Mouse (Mus musculus) midbrain, embryonic 11.5 days (tissue): ENCODE data around the gene Olfr691. TPM values are rescaled to one million over a fixed set of nuclear protein-coding genes. Genes with fewer than 3 reads are reported as not detected.
A peak's percentile ranks its signal among the peaks of the same experiment; 100 is the strongest.
"Not testable (repeated sequence)": the region's sequence is repeated elsewhere in the genome, so short reads cannot be mapped to it uniquely, and the experiment has no call there.

Source experiments
- ATAC-seq: fragments of 200-750 bp; cut with Nextera tagmentation; 2 replicates; pipeline ENCODE4 v1.8.0; 2017; ENCODE audit warnings: moderate TSS enrichment, moderate library complexity; ENCODE audit not compliant: low FRiP score
- DNase-seq: peaks from one replicate; pipeline ENCODE4 v3.0.0; 2015; ENCODE audit warnings: low spot score; ENCODE audit errors: missing footprints
- H3K27ac ChIP-seq: fragments of 300-500 bp; sonication (generic); 2 replicates; pipeline ENCODE4 v1.5.1; 2014; ENCODE audit warnings: low read depth, low read length
- H3K27me3 ChIP-seq: fragments of 300-500 bp; sonication (generic); 2 replicates; pipeline ENCODE4 v1.6.1; 2014; ENCODE audit warnings: mild to moderate bottlenecking, low read length, moderate library complexity, mixed read lengths; ENCODE audit not compliant: control insufficient read depth, insufficient read depth
- H3K36me3 ChIP-seq: fragments of 300-500 bp; sonication (generic); 2 replicates; pipeline ENCODE4 v1.6.1; 2014; ENCODE audit warnings: mild to moderate bottlenecking, low read length, moderate library complexity, mixed read lengths; ENCODE audit not compliant: control insufficient read depth, insufficient read depth
- H3K4me1 ChIP-seq: fragments of 300-500 bp; sonication (generic); 2 replicates; pipeline ENCODE4 v1.6.1; 2014; ENCODE audit warnings: low read length; ENCODE audit not compliant: control insufficient read depth, insufficient read depth
- H3K4me2 ChIP-seq: fragments of 300-500 bp; sonication (generic); 2 replicates; pipeline ENCODE4 v1.6.1; 2014; ENCODE audit warnings: mild to moderate bottlenecking, moderate library complexity
- H3K4me3 ChIP-seq: fragments of 300-500 bp; sonication (generic); 2 replicates; pipeline ENCODE4 v1.5.1; 2014; ENCODE audit warnings: low read depth, low read length
- H3K9ac ChIP-seq: fragments of 300-500 bp; sonication (generic); 2 replicates; pipeline ENCODE4 v1.6.1; 2014; ENCODE audit warnings: low read length
- H3K9me3 ChIP-seq: fragments of 300-500 bp; sonication (generic); 2 replicates; pipeline ENCODE4 v1.6.1; 2016; ENCODE audit warnings: low read length; ENCODE audit not compliant: control insufficient read depth
- WGBS: fragments of 180-500 bp; shearing (Covaris S2); extraction: QIAGEN DNeasy Blood & Tissue Kit; methylation state at CpG from one replicate; pipeline ENCODE4 v1.1.7; 2014; 5-methylcytosine and 5-hydroxymethylcytosine counted together
- polyA plus RNA-seq: library from polyadenylated mRNA; unstranded; fragments of >200 nt; fragmentation: Nextera tagmentation; extraction: Ambion mirVana; gene quantifications from 2 replicates; pipeline ENCODE4 v1.2.1, GENCODE M21; 2014

Olfr691 gene
- polyA plus RNA-seq, 1 experiment from 2014 or later: 0.07 TPM

GRCm38 (mm10) chr7:105367930-105368329 lies 25.9 kb upstream of the Olfr691 start, which contains the start of gene Olfr692:
Gene Olfr692 (plus strand): TSS chr7:105368230.
- ATAC-seq (no peak), DNase-seq (no peak)
- Histone ChIP-seq H3K27me3 (no peaks in the 10 kb centered on the region), H3K9ac (no peak within 1 kb of the TSS), H3K4me2 (no peak within 1 kb of the TSS), H3K27ac (no peak within 1 kb of the TSS), H3K9me3 (no peaks in the 10 kb centered on the region), H3K36me3 (no peaks in the 10 kb centered on the region; the same call in 1 of the 2 replicates), H3K4me1 (no peaks in the 10 kb centered on the region), H3K4me3 (no peak within 1 kb of the TSS)
- WGBS: 97% methylated on average over 1 of the region's 1 CpGs

DNA sequence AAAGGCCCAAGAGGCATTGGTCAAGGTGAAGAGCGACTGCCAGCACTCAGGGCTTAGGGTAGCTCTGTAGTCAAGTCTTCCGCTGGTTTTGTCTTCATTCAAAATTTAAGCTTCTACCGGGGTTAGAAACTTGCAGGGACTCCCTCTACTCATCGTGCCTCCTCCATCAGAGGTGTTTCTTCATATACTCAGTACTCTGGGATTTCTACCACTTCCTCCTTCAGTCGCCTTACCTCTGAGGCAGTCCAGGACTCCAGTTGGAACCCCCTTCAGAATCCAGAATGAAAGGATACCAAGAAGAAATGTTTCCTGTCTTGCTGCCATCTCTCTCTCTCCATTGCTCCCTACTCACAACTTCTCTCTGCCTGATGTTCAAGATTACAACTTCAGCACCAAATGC lies 25.2 kb upstream of the Olfr691 start:
- Histone ChIP-seq H3K27ac (no peak overlapping the region), H3K36me3 (no peaks in the 10 kb centered on the region; the same call in 1 of the 2 replicates), H3K27me3 (no peaks in the 10 kb centered on the region), H3K4me1 (no peaks in the 10 kb centered on the region), H3K4me2 (no peak overlapping the region), H3K4me3 (no peak overlapping the region), H3K9ac (no peak overlapping the region), H3K9me3 (no peaks in the 10 kb centered on the region)
- DNase-seq: peak; percentile 33
- WGBS: 93% methylated on average over 5 of the region's 5 CpGs
- no peak for ATAC-seq

DNA sequence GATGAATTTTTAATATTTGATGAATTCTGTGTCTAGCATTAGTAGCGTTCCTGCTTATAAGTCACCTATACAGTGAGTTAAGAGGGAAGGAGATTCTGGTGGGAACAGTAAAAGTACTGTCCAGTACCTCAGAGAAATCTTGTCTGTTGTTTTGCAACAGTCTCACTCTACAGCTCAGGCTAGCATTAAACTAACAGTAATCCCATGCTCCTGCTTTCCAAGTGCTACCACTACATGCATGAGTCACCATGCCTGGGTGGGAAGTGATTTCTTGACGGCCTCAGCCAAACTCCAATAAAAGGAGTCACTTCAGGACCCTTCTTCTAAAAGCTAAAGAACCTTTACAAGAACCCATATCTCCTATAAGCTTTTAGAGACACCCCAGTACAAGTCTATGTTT lies 19.6 kb upstream of the Olfr691 start:
- H3K4me1 ChIP-seq: no peaks in the 10 kb centered on the region
- no peaks in the 10 kb centered on the region for H3K9me3 ChIP-seq
- DNase-seq (no peak), ATAC-seq (no peak)
- no peak overlapping the region for H3K9ac ChIP-seq
- no peaks in the 10 kb centered on the region for H3K36me3 ChIP-seq
- H3K27ac ChIP-seq: no peak overlapping the region
- no peak overlapping the region for H3K4me3 ChIP-seq
- WGBS: 88% methylated on average over 2 of the region's 2 CpGs
- H3K4me2 ChIP-seq: no peak overlapping the region
- no peaks in the 10 kb centered on the region for H3K27me3 ChIP-seq

GRCm38 (mm10) chr7:105356487-105356886 lies 14.4 kb upstream of the Olfr691 start:
- WGBS: 91% methylated on average over 1 of the region's 2 CpGs
- ATAC-seq: peak; percentile 93
- not testable (repeated sequence) for H3K9me3 ChIP-seq, H3K27me3 ChIP-seq, DNase-seq, H3K27ac ChIP-seq, H3K36me3 ChIP-seq, H3K9ac ChIP-seq, H3K4me3 ChIP-seq, H3K4me1 ChIP-seq, H3K4me2 ChIP-seq

DNA sequence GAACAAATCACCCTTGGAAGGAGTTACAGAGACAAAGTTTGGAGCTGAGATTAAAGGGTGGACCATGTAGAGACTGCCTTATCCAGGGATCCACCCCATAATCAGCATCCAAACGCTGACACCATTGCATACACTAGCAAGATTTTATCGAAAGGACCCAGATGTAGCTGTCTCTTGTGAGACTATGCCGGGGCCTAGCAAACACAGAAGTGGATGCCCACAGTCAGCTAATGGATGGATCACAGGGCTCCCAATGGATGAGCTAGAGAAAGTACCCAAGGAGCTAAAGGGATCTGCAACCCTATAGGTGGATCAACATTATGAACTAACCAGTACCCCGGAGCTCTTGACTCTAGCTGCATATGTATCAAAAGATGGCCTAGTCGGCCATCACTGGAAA lies 14.0 kb upstream of the Olfr691 start:
- H3K4me2 ChIP-seq, H3K36me3 ChIP-seq, H3K9ac ChIP-seq, DNase-seq, H3K9me3 ChIP-seq, H3K27me3 ChIP-seq, H3K4me1 ChIP-seq, H3K4me3 ChIP-seq, H3K27ac ChIP-seq: not testable (repeated sequence)
- peak; percentile 70 for ATAC-seq
- no CpG with 5 or more reads among the region's 5 CpGs for WGBS

GRCm38 (mm10) chr7:105342752-105343151 lies 682 bp upstream of the Olfr691 start:
- Histone ChIP-seq H3K27me3 (no peaks in the 10 kb centered on the region), H3K36me3 (no peaks in the 10 kb centered on the region), H3K27ac (no peak overlapping the region), H3K4me1 (no peaks in the 10 kb centered on the region), H3K4me3 (no peak overlapping the region), H3K9me3 (no peaks in the 10 kb centered on the region), H3K9ac (no peak overlapping the region), H3K4me2 (no peak overlapping the region)
- no peak for DNase-seq
- WGBS: 88% methylated on average over 2 of the region's 2 CpGs
- ATAC-seq: no peak

DNA sequence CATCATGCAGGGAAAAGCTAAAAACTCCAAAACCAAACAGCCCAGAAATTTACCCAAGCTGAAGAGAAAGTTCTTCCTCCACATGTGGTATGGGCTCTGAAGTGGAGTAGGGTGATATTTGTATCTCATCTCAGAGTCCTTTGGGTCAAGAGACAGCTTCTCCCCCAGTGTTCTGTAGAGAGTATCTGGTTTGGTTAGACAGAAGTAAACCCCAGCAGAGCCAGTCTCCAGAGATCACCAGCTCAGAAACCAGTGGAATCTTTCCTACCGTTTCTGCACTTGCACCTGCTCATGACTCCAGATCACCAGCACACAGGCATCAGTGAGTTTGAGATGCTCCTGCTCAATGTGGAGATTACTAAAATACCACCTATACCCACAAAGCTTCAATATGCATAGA lies 8.1 kb downstream of the Olfr691 start, which contains the start of gene Olfr690:
Olfr690 (minus strand) TSS at position 101 of the 400 bp plus-strand sequence.
- no peaks in the 10 kb centered on the region for H3K36me3 ChIP-seq
- DNase-seq (no peak), ATAC-seq (no peak)
- no peak within 1 kb of the TSS for H3K27ac ChIP-seq
- H3K9me3 ChIP-seq: no peaks in the 10 kb centered on the region; the same call in 1 of the 2 replicates
- H3K9ac ChIP-seq: no peak within 1 kb of the TSS
- 85% methylated on average over 1 of the region's 1 CpGs for WGBS
- no peak within 1 kb of the TSS for H3K4me2 ChIP-seq
- no peaks in the 10 kb centered on the region for H3K27me3 ChIP-seq
- H3K4me3 ChIP-seq: no peak within 1 kb of the TSS
- H3K4me1 ChIP-seq: no peaks in the 10 kb centered on the region

DNA sequence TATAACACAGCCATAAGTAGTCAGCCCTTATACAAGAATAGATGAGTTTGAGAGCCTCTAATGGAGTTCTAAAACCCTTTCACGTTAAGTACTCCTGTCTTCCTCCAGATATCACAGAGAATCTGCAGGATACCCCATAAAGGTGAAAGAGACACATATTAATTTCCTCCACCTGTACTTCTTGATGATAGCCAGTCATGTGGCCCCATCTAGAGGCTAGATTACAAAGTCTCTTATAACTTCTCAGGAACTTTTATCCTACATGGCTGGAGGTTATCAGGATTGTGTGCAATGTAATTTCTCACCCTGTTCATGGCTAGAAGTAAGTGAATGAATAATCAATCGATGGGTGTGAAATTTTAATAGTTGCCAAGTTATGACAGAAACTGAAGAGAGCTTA lies 16.8 kb downstream of the Olfr691 start:
- no peak overlapping the region for H3K4me3 ChIP-seq
- no peak overlapping the region for H3K4me2 ChIP-seq
- no peaks in the 10 kb centered on the region for H3K4me1 ChIP-seq
- no peak overlapping the region for H3K27ac ChIP-seq
- H3K36me3 ChIP-seq: no peaks in the 10 kb centered on the region
- no peaks in the 10 kb centered on the region for H3K27me3 ChIP-seq
- no peak for ATAC-seq
- DNase-seq: no peak
- H3K9me3 ChIP-seq: no peaks in the 10 kb centered on the region
- WGBS: 85% methylated on average over 2 of the region's 2 CpGs
- no peak overlapping the region for H3K9ac ChIP-seq

- Histone ChIP-seq H3K9me3 (no peaks in the 10 kb centered on the region), H3K9ac (no peak within 1 kb of the TSS), H3K27ac (no peak within 1 kb of the TSS), H3K4me2 (no peak within 1 kb of the TSS), H3K36me3 (no peaks in the 10 kb centered on the region), H3K27me3 (no peaks in the 10 kb centered on the region), H3K4me1 (no peaks in the 10 kb centered on the region), H3K4me3 (no peak within 1 kb of the TSS)
- ATAC-seq (no peak), DNase-seq (no peak)
- WGBS: 83% methylated on average over 1 of the region's 1 CpGs
Observed at GRCm38 (mm10) chr7:105310865-105311264, 31.2 kb downstream of the Olfr691 start, which contains the start of gene Olfr689. Gene Olfr689 (plus strand): TSS chr7:105311165.

DNA sequence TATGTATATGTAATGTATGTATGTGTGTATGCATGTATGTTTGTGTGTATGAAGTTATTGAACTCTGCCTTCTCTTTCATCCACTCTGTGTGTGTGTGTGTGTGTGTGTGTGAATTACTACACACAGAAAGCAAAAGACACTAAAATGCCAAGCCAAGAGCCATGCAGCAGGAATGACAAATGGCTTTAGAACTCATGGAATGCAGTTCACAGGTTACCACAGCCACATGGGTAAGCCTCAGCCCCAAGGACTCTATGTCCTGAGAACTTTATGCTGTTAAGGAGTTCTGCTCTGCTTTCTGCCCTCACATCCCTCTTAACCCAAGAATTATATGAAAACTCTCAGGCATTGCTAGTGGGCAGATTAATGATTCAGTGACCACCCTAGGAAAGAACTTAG lies 52.0 kb downstream of the Olfr691 start:
- Histone ChIP-seq H3K27ac (no peak overlapping the region), H3K36me3 (no peaks in the 10 kb centered on the region), H3K4me3 (no peak overlapping the region), H3K9ac (no peak overlapping the region), H3K4me1 (no peaks in the 10 kb centered on the region), H3K9me3 (no peaks in the 10 kb centered on the region), H3K4me2 (no peak overlapping the region), H3K27me3 (no peaks in the 10 kb centered on the region)
- no peak for DNase-seq
- ATAC-seq: no peak
